Mouse (Mus musculus) ES-Bruce4 (cell line): ENCODE measurements around the gene Hes6.

Source experiments
- CTCF ChIP-seq: IDR thresholded peaks from one replicate; pipeline ENCODE4 v1.8.1; 2011; ENCODE audit warnings: low read depth, low read length
- EP300 ChIP-seq: IDR thresholded peaks from 2 replicates; pipeline ENCODE4 v1.6.1; 2011; ENCODE audit warnings: low read depth, low read length; ENCODE audit not compliant: insufficient read depth

DNA sequence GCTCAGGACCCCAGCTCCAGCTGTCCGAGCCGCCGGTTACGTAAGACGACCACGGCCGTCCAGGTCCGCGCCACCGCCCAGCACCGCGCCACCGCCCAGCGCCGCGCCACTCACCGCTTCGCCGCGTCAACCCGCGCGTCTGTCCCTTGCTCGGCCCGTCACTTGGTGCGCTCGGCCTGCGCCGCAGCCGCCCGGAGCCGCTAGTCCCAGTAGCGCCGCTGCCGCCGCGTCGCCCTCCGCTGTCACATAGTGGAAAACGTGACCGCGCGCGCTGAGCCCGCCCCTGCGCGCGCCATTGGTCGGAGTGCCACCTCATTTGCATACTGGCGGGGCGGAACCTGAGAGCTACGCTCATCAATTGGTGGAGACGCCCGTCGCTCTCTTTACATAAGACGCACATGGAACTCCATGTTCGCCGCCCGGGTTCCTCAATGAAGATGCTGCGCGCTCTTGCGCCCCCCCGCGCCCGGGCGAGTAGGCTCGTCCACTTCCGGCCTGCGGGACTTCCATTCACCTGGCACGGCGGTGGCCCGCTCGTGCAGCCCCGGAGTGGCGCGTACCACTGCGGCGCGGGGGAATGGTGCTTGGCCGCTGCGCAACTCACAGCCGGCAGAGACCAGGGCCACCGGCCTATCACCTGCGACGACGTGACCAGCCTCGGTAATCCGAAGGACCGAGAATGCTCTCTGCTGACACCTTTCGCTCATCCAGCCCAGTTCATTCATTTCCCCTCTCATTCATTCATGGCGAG, 45.4 kb upstream of the Hes6 start, which contains the start of gene Per2:
- TF ChIP-seq EP300 (no peak), CTCF (peak; percentile 3)
